ENCODE assay signal across 8 mouse cellular contexts in genomic region chr9:20951441-20951840, GRCm38 (mm10). TPM values are rescaled to one million over a fixed set of nuclear protein-coding genes. Genes with fewer than 3 reads are reported as not detected.
DNase-seq lines count a peak whose midpoint lies in the region; ATAC-seq and TF ChIP-seq lines count a peak whose summit lies in the region.

No protein-coding gene starts in this region.

- H3K9ac ChIP-seq in kidney, postnatal 0 days (ENCODE audit: low read depth, low read length): peak overlapping the region; percentile 75

- H3K4me1 ChIP-seq in cerebellum, adult 2 months (ENCODE audit: control insufficient read depth, insufficient read depth, low read length): no peaks in the 10 kb centered on the region
- H3K4me1 ChIP-seq in kidney, postnatal 0 days (replicated peaks; ENCODE audit: insufficient read depth, low read length): no peaks in the 10 kb centered on the region; the same call in 1 of the 2 replicates

- H3K4me3 ChIP-seq in cerebellum, adult 2 months (replicated peaks; ENCODE audit: insufficient read depth, low read depth, low read length): peak overlapping the region; percentile 64
- H3K4me3 ChIP-seq in kidney, postnatal 0 days (replicated peaks; ENCODE audit: low read depth, low read length): peak overlapping the region; percentile 78

- TF ChIP-seq POLR2A in cerebellum, adult 2 months (IDR thresholded peaks at IDR 0.05; ENCODE audit: borderline replicate concordance, insufficient read depth, low read length): no peak

- 2% methylated on average over 14 of the region's 14 CpGs for WGBS in cerebellum, adult 2 months
- WGBS in kidney, postnatal 0 days: 5% methylated on average over 14 of the region's 14 CpGs

- no peak overlapping the region for H3K27ac ChIP-seq in cerebellum, adult 2 months (ENCODE audit: insufficient read depth, low read length)
- peak overlapping the region; percentile 70; the same call in 1 of the 2 replicates for H3K27ac ChIP-seq in kidney, postnatal 0 days

- peak overlapping the region; percentile 84 for H3K4me2 ChIP-seq in kidney, postnatal 0 days (ENCODE audit: low read length)

- ATAC-seq in kidney, postnatal 0 days (replicated peaks; ENCODE audit: low FRiP score, low read depth): no peak

- peak; percentile 13 for DNase-seq in thymus, postnatal 14 days
- DNase-seq in thymus, postnatal 25 days: no peak
- DNase-seq in cerebellum, adult 2 months: peak; percentile 64 to 80
- DNase-seq in heart, adult 9 months (ENCODE audit: low spot score in 2 of 2): peak; percentile 24 to 36
- DNase-seq in kidney, postnatal 0 days (ENCODE audit: low spot score): peak; percentile 75
- peak; percentile 52 for DNase-seq in lung, postnatal 36 days
- DNase-seq in ovary, postnatal 10 days (ENCODE audit: low spot score): no peak
- no peak for DNase-seq in urinary bladder, postnatal 36 days (ENCODE audit: low spot score in 2 of 2)

- no peaks in the 10 kb centered on the region for H3K9me3 ChIP-seq in kidney, postnatal 0 days (replicated peaks; ENCODE audit: low read length)

- H3K36me3 ChIP-seq in kidney, postnatal 0 days (ENCODE audit: insufficient read depth, low read length): 0 out of 2 replicates have a peak, but pooled peaks cover 3% of the 10 kb centered on the region

- TF ChIP-seq CTCF in cerebellum, adult 2 months (IDR thresholded peaks at IDR 0.05; ENCODE audit: borderline replicate concordance, insufficient read depth, low read depth, low read length): no peak
- no peak for TF ChIP-seq CTCF in kidney, postnatal 0 days (IDR thresholded peaks at IDR 0.05; ENCODE audit: low read depth)

- no peaks in the 10 kb centered on the region for H3K27me3 ChIP-seq in cerebellum, adult 2 months (ENCODE audit: control insufficient read depth, insufficient read depth, low read length)
- no peaks in the 10 kb centered on the region for H3K27me3 ChIP-seq in kidney, postnatal 0 days (ENCODE audit: insufficient read depth, low read length)

RNA-seq across cellular contexts. Expression of gene Dnmt1, which starts 8.2 kb away (rescaled TPM):
- 45.0 and 45.3 TPM in 2 replicates for polyA plus RNA-seq in cerebellum, adult 2 months (2012; rRNA removed)
- polyA plus RNA-seq in kidney, postnatal 0 days (2015; fragmentation: Nextera tagmentation; extraction: Ambion mirVana): 34.1 and 43.1 TPM in 2 replicates

RNA-seq across cellular contexts. Expression of gene S1pr2, which starts 25.1 kb away (rescaled TPM):
- 1.8 and 1.9 TPM in 2 replicates for polyA plus RNA-seq in cerebellum, adult 2 months (2012; rRNA removed)
- 21.3 and 23.3 TPM in 2 replicates for polyA plus RNA-seq in kidney, postnatal 0 days (2015; fragmentation: Nextera tagmentation; extraction: Ambion mirVana)

RNA-seq across cellular contexts. Expression of gene Mrpl4, which starts 51.1 kb away (rescaled TPM):
- 135 and 139 TPM in 2 replicates for polyA plus RNA-seq in cerebellum, adult 2 months (2012; rRNA removed)
- 155 and 158 TPM in 2 replicates for polyA plus RNA-seq in kidney, postnatal 0 days (2015; fragmentation: Nextera tagmentation; extraction: Ambion mirVana)

RNA-seq across cellular contexts. Expression of gene Eif3g, which starts 53.0 kb away (rescaled TPM):
- polyA plus RNA-seq in cerebellum, adult 2 months (2012; rRNA removed): 129 and 130 TPM in 2 replicates
- polyA plus RNA-seq in kidney, postnatal 0 days (2015; fragmentation: Nextera tagmentation; extraction: Ambion mirVana): 234 and 243 TPM in 2 replicates

Comparison
In these comparisons a context has a peak if more than half of its experiments do, and no peak if none do; other contexts are left out.
1. DNase-seq: peak in thymus, postnatal 14 days (single experiment), cerebellum, adult 2 months (2 of 2), heart, adult 9 months (2 of 2), kidney, postnatal 0 days (single experiment) and lung, postnatal 36 days (single experiment); none in thymus, postnatal 25 days (single experiment), ovary, postnatal 10 days (single experiment) and urinary bladder, postnatal 36 days (0 of 2).